Mouse (Mus musculus): ENCODE data around the gene Abcc4. TPM values are rescaled to one million over a fixed set of nuclear protein-coding genes. Genes with fewer than 3 reads are reported as not detected.

Gene Abcc4
- total and polyA plus RNA-seq, 2 experiments from 2014 or later, result 2.0 to 4.1 TPM

DNA sequence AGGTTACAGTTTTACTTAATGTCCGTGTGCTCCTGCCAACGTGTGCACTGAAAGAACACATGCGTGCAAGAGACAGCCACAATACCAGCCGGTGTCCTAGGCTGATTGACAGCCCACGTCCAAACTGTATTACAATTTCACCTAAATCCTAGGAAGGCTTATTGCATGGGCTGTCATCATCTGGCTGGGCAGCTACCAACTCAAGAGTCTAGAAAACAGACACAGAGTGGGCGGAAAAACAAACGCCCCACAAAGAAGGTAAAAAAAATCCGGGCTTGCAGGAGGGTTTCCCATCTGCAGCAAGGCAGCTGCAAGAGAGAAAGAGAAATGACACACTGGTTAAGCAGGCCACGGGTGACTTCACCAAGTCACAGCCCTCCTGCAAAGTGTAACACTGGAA lies 2.7 kb downstream of the Abcc4 start:
- no peak for DNase-seq
- no peak overlapping the region for H3K4me2 ChIP-seq (ENCODE audit: low read depth)
- no peak overlapping the region for H3K9ac ChIP-seq
- no peaks in the 10 kb centered on the region for H3K36me3 ChIP-seq (ENCODE audit: insufficient read depth)
- no peak overlapping the region for H3K27ac ChIP-seq (ENCODE audit: low read depth, low read length)
- H3K4me1 ChIP-seq (ENCODE audit: insufficient read depth), result 0 out of 2 replicates have a peak, but pooled peaks cover 3% of the 10 kb centered on the region
- no peak overlapping the region for H3K4me3 ChIP-seq (ENCODE audit: low read depth, low read length)
- TF ChIP-seq CTCF (IDR thresholded peaks at IDR 0.05; ENCODE audit: low read depth), result no peak
- H3K27me3 ChIP-seq (ENCODE audit: insufficient read depth, low read length), result peaks cover 13% of the 10 kb centered on the region
- H3K9me3 ChIP-seq (ENCODE audit: low read length), result no peaks in the 10 kb centered on the region
- ATAC-seq, result no peak
- WGBS, result 78% methylated on average over 9 of the region's 9 CpGs

DNA sequence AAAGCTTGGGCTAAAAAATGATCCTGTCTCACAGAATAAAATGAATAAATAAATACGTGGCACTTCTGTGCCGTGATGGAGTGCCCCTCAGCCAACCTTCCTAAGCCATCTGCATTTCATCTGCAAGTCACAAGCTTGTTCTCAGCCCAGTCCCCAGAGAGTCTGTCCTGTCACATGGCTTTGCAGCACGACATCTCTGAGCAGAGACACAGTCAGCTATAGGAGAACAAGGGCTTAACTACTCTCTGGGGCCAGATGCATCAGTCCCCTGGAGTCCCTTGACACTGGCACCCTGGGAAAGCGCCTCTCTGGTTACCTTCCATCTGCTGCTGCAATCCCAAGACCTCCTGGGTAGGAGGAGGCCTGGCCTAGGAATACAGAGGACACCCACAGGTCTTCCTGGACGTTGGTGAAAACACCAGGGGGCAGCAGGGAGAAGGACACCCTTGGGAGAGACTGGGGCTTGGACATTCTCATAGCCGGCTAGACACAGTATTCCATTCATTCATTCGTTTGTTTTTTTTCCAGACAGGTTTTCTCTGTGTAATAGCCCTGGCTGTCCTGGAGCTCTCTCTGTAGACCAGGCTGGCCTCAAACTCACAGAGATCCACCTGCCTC lies 3.9 kb downstream of the Abcc4 start:
- 60% methylated on average over 7 of the region's 7 CpGs for WGBS
- peak; percentile 26; the same call in 1 of the 2 replicates for TF ChIP-seq CTCF (IDR thresholded peaks at IDR 0.05; ENCODE audit: low read depth)
- Histone ChIP-seq H3K9ac (no peak overlapping the region), H3K36me3 (ENCODE audit: insufficient read depth) (no peaks in the 10 kb centered on the region), H3K27me3 (ENCODE audit: insufficient read depth, low read length) (peaks cover 13% of the 10 kb centered on the region; the same call in 1 of the 2 replicates), H3K4me3 (ENCODE audit: low read depth, low read length) (no peak overlapping the region), H3K9me3 (ENCODE audit: low read length) (no peaks in the 10 kb centered on the region), H3K27ac (ENCODE audit: low read depth, low read length) (no peak overlapping the region), H3K4me2 (ENCODE audit: low read depth) (no peak overlapping the region), H3K4me1 (ENCODE audit: insufficient read depth) (0 out of 2 replicates have a peak, but pooled peaks cover 3% of the 10 kb centered on the region)
- DNase-seq, result no peak
- ATAC-seq, result no peak

GRCm38 (mm10) chr14:118700576-118700975 lies 5.4 kb downstream of the Abcc4 start:
- no peak for TF ChIP-seq CTCF (IDR thresholded peaks at IDR 0.05; ENCODE audit: low read depth)
- no peak overlapping the region for H3K4me3 ChIP-seq (ENCODE audit: low read depth, low read length)
- DNase-seq, result no peak
- H3K4me2 ChIP-seq (ENCODE audit: low read depth), result no peak overlapping the region
- H3K27ac ChIP-seq (ENCODE audit: low read depth, low read length), result no peak overlapping the region
- H3K4me1 ChIP-seq (ENCODE audit: insufficient read depth), result no peaks in the 10 kb centered on the region
- H3K9ac ChIP-seq, result no peak overlapping the region
- H3K27me3 ChIP-seq (ENCODE audit: insufficient read depth, low read length), result peaks cover 13% of the 10 kb centered on the region; the same call in 1 of the 2 replicates
- 75% methylated on average over 7 of the region's 7 CpGs for WGBS
- H3K9me3 ChIP-seq (ENCODE audit: low read length), result no peaks in the 10 kb centered on the region
- no peak for ATAC-seq
- no peaks in the 10 kb centered on the region for H3K36me3 ChIP-seq (ENCODE audit: insufficient read depth)

DNA sequence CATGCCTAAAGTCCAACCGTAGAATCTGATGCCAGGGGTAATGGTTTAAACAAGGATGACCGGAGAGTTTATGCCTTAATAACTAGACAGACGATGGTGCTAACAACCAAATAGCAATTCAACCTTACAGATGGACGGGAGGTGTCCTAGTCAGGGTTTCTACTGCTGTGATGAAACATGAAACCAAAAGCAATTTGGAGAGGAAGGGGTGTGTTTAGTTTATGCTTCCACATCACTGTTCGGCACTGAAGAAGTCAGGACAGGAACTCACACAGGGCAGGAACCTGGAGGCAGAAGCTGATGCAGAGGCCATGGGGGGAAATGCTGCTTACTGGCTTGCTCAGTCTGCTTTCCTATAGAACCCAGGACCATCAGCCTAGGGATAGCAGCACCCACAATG lies 6.1 kb downstream of the Abcc4 start:
- WGBS, result 74% methylated on average over 5 of the region's 5 CpGs
- ATAC-seq, result no peak

GRCm38 (mm10) chr14:118699508-118699907 lies 6.5 kb downstream of the Abcc4 start:
- no peak for TF ChIP-seq CTCF (IDR thresholded peaks at IDR 0.05; ENCODE audit: low read depth)
- ATAC-seq, result no peak

More for the DNA sequence above, 6.1 kb downstream of the Abcc4 start:
- no peak for DNase-seq
- Histone ChIP-seq H3K27ac (ENCODE audit: low read depth, low read length) (no peak overlapping the region), H3K9ac (no peak overlapping the region), H3K4me3 (ENCODE audit: low read depth, low read length) (no peak overlapping the region), H3K9me3 (ENCODE audit: low read length) (no peaks in the 10 kb centered on the region), H3K4me1 (ENCODE audit: insufficient read depth) (no peaks in the 10 kb centered on the region), H3K4me2 (ENCODE audit: low read depth) (no peak overlapping the region), H3K27me3 (ENCODE audit: insufficient read depth, low read length) (peaks cover 8% of the 10 kb centered on the region; the same call in 1 of the 2 replicates), H3K36me3 (ENCODE audit: insufficient read depth) (no peaks in the 10 kb centered on the region)
- no peak for TF ChIP-seq CTCF (IDR thresholded peaks at IDR 0.05; ENCODE audit: low read depth)

GRCm38 (mm10) chr14:118696556-118697289 lies 9.3 kb downstream of the Abcc4 start:
- Histone ChIP-seq H3K27me3 (ENCODE audit: insufficient read depth, low read length) (no peaks in the 10 kb centered on the region), H3K9me3 (ENCODE audit: low read length) (no peaks in the 10 kb centered on the region), H3K4me1 (ENCODE audit: insufficient read depth) (no peaks in the 10 kb centered on the region), H3K36me3 (ENCODE audit: insufficient read depth) (no peaks in the 10 kb centered on the region), H3K27ac (ENCODE audit: low read depth, low read length) (no peak overlapping the region), H3K4me2 (ENCODE audit: low read depth) (no peak overlapping the region), H3K9ac (no peak overlapping the region), H3K4me3 (ENCODE audit: low read depth, low read length) (no peak overlapping the region)
- ATAC-seq, result no peak
- no peak for DNase-seq
- no peak for TF ChIP-seq CTCF (IDR thresholded peaks at IDR 0.05; ENCODE audit: low read depth)
- WGBS, result 93% methylated on average over 16 of the region's 16 CpGs

More at GRCm38 (mm10) chr14:118699508-118699907, 6.5 kb downstream of the Abcc4 start:
- no peak overlapping the region for H3K4me2 ChIP-seq (ENCODE audit: low read depth)
- no peaks in the 10 kb centered on the region for H3K4me1 ChIP-seq (ENCODE audit: insufficient read depth)
- DNase-seq, result no peak
- H3K9ac ChIP-seq, result no peak overlapping the region
- H3K27ac ChIP-seq (ENCODE audit: low read depth, low read length), result no peak overlapping the region
- H3K4me3 ChIP-seq (ENCODE audit: low read depth, low read length), result no peak overlapping the region
- H3K36me3 ChIP-seq (ENCODE audit: insufficient read depth), result no peaks in the 10 kb centered on the region
- 85% methylated on average over 10 of the region's 10 CpGs for WGBS
- no peaks in the 10 kb centered on the region for H3K9me3 ChIP-seq (ENCODE audit: low read length)
- H3K27me3 ChIP-seq (ENCODE audit: insufficient read depth, low read length), result 0 out of 2 replicates have a peak, but pooled peaks cover 4% of the 10 kb centered on the region

- no peak for DNase-seq
- Histone ChIP-seq H3K4me2 (ENCODE audit: low read depth) (no peak overlapping the region), H3K4me1 (ENCODE audit: insufficient read depth) (no peaks in the 10 kb centered on the region), H3K9ac (no peak overlapping the region), H3K9me3 (ENCODE audit: low read length) (no peaks in the 10 kb centered on the region), H3K36me3 (ENCODE audit: insufficient read depth) (no peaks in the 10 kb centered on the region), H3K27me3 (ENCODE audit: insufficient read depth, low read length) (no peaks in the 10 kb centered on the region), H3K27ac (ENCODE audit: low read depth, low read length) (no peak overlapping the region), H3K4me3 (ENCODE audit: low read depth, low read length) (no peak overlapping the region)
- 91% methylated on average over 11 of the region's 11 CpGs for WGBS
- ATAC-seq, result no peak
- TF ChIP-seq CTCF (IDR thresholded peaks at IDR 0.05; ENCODE audit: low read depth), result no peak
Measured at GRCm38 (mm10) chr14:118695866-118696265, 10.2 kb downstream of the Abcc4 start.
